In the genomic region with DNA sequence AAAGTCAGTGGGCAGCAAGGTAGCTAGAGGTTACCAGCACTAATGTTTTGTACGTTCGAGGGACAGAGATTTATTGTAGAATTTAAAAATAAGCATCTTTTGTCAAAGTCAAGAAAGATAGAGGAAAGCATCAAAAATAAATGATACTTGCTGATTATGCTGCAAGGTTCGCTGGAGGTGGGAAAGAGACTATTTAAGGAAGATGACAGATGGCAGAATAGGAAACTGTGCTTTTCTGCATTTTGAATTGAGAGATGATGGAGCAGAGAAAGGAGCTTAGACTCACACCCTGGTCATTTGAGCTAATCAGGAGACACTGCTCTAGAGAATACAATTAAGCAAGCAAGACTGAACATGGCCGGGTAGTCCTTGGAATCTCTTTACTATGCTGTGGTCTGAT, we compare ENCODE assay signal across 12 mouse cellular contexts.
"Had no signal": no experiment of that assay in that cellular context is flagged by ENCODE, and none has a peak within 500 bp of the region (broad histone marks: within the 10 kb centered on the region; RNA-seq: fewer than 3 reads in every experiment).

No protein-coding gene starts in this region.

- DNase-seq: retina, postnatal 1 day; right cerebral cortex, adult 18-20 months; right cerebral cortex, postnatal 14 days; right cerebral cortex, postnatal 25 days; right cerebral cortex, postnatal 4 days; spleen, adult 18-20 months; thymus, adult 18-20 months; thymus, adult 2 months; thymus, postnatal 14 days; thymus, postnatal 25 days; thymus, postnatal 36 days; thymus, postnatal 4 days had no signal
